Mouse (Mus musculus): ENCODE results near the gene Hecw2. TPM values are rescaled to one million over a fixed set of nuclear protein-coding genes. Genes with fewer than 3 reads are reported as not detected.

The Hecw2 gene
- polyA plus RNA-seq, 1 experiment from 2014 or later: 7.2 TPM

- H3K27ac ChIP-seq: no peak overlapping the region
- no peaks in the 10 kb centered on the region for H3K9me3 ChIP-seq
- H3K4me2 ChIP-seq: no peak overlapping the region
- H3K4me1 ChIP-seq (replicated peaks): no peaks in the 10 kb centered on the region
- H3K4me3 ChIP-seq: no peak overlapping the region
- no peak overlapping the region for H3K9ac ChIP-seq
- ATAC-seq (ENCODE audit: low FRiP score): no peak
- peaks cover 6% of the 10 kb centered on the region for H3K36me3 ChIP-seq
- H3K27me3 ChIP-seq: no peaks in the 10 kb centered on the region
- WGBS: 85% methylated on average over 2 of the region's 2 CpGs
These were observed 386.7 kb downstream of the Hecw2 start for GRCm38 (mm10) chr1:53808229-53808628.

DNA sequence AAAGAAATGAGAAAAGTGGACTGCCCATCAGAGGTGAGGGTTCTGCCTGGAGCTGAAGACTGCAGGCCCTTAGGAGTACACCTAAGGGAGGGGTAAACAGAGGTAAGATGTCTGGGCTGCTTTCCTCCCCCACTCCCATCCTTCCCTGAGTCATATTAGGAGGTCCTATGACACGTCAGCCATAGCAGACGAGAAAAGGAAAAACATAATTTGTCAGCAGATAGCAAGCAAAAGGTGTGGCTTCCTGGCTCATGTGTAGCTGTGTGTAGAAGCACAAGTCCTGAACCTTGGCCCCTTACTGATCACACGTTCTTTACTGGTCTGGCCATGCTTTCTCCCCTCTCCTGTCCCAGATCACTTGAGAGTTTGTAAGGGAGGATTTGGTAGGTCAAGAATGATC is 397.2 kb downstream of the Hecw2 start:
- H3K27ac ChIP-seq: no peak overlapping the region
- no peak overlapping the region for H3K4me3 ChIP-seq
- H3K4me1 ChIP-seq (replicated peaks): no peaks in the 10 kb centered on the region
- no peak overlapping the region for H3K9ac ChIP-seq
- WGBS: 72% methylated on average over 3 of the region's 3 CpGs
- no peaks in the 10 kb centered on the region for H3K27me3 ChIP-seq
- H3K9me3 ChIP-seq: no peaks in the 10 kb centered on the region
- no peaks in the 10 kb centered on the region for H3K36me3 ChIP-seq
- no peak overlapping the region for H3K4me2 ChIP-seq
- ATAC-seq (ENCODE audit: low FRiP score): no peak

DNA sequence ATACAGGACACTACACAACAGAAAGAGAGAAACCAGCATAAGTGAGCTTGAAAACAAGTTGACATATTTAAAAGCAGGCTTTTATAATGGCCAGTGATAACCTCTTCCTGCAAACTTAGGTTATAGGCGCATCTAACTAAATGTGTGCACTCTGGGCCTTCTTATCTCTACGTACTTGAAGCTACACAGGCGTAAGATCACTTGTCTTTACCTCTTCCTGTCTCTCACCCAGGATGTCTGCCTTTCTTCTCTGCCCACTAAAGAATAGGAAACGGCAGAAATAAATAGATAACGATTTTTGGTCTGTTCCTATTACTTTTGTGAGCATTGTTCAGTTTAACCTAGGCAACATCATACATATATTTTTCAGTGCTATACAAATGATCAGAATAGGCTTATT is 397.9 kb downstream of the Hecw2 start:
- Histone ChIP-seq H3K27ac (no peak overlapping the region), H3K36me3 (no peaks in the 10 kb centered on the region), H3K27me3 (no peaks in the 10 kb centered on the region), H3K4me3 (no peak overlapping the region), H3K9me3 (no peaks in the 10 kb centered on the region), H3K4me1 (replicated peaks) (no peaks in the 10 kb centered on the region), H3K4me2 (no peak overlapping the region), H3K9ac (no peak overlapping the region)
- 93% methylated on average over 5 of the region's 5 CpGs for WGBS
- ATAC-seq (ENCODE audit: low FRiP score): no peak

DNA sequence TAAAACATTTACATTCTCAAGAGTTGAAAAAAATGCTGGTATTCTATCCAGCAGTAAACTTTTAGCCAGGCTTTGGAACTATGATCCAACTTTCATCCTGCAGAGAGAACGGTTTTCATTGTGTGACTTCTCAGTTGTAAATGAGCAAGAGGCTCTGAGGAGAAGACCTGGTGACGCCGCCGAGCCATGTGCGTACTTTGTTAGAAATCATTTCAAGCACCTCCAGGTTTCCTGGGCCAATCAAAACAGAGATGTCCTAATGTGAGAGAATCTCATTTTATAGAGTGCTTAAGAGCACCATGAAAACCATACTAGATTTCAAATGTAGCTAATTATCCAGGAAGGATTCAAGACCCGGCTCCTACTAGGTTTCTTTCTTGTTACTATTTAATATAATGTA is 398.7 kb downstream of the Hecw2 start:
- no peaks in the 10 kb centered on the region for H3K9me3 ChIP-seq
- H3K4me3 ChIP-seq: no peak overlapping the region
- no peaks in the 10 kb centered on the region for H3K27me3 ChIP-seq
- H3K4me2 ChIP-seq: no peak overlapping the region
- 93% methylated on average over 6 of the region's 6 CpGs for WGBS
- H3K36me3 ChIP-seq: no peaks in the 10 kb centered on the region
- H3K27ac ChIP-seq: no peak overlapping the region
- no peak overlapping the region for H3K9ac ChIP-seq
- no peak for ATAC-seq (ENCODE audit: low FRiP score)
- no peaks in the 10 kb centered on the region for H3K4me1 ChIP-seq (replicated peaks)

DNA sequence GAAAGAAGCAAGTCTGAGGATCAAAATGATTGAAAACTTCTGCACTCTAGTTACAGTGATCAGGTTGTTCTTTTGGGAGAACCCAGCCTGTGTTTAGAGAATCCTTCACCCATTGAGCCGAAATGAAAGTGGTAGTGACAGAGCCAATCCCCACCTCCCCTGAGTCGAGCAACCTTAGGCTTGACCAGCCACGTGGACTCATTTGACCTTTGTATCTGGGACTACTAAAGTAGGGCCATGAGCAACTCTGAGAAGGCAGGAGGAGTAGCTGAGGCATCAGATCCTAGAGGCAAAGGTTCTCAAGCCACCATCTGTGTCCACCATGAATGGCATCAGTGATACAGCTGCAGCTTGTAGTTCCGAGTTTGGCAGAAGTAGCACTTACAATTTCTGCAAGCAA is 399.4 kb downstream of the Hecw2 start:
- no peak overlapping the region for H3K4me3 ChIP-seq
- 83% methylated on average over 4 of the region's 4 CpGs for WGBS
- H3K4me1 ChIP-seq (replicated peaks): no peaks in the 10 kb centered on the region
- H3K4me2 ChIP-seq: no peak overlapping the region
- no peaks in the 10 kb centered on the region for H3K27me3 ChIP-seq
- no peak overlapping the region for H3K9ac ChIP-seq
- no peaks in the 10 kb centered on the region for H3K36me3 ChIP-seq
- ATAC-seq (ENCODE audit: low FRiP score): no peak
- H3K9me3 ChIP-seq: no peaks in the 10 kb centered on the region
- H3K27ac ChIP-seq: no peak overlapping the region

- Histone ChIP-seq H3K9me3 (no peaks in the 10 kb centered on the region), H3K27ac (no peak overlapping the region), H3K4me1 (replicated peaks) (no peaks in the 10 kb centered on the region), H3K4me3 (no peak overlapping the region), H3K27me3 (no peaks in the 10 kb centered on the region), H3K36me3 (no peaks in the 10 kb centered on the region), H3K4me2 (no peak overlapping the region), H3K9ac (no peak overlapping the region)
- whole genome bisulfite sequencing: 95% methylated on average over 5 of the region's 5 CpGs
- no peak for ATAC-seq (ENCODE audit: low FRiP score)
These were observed 399.9 kb downstream of the Hecw2 start for GRCm38 (mm10) chr1:53795081-53795480.

DNA sequence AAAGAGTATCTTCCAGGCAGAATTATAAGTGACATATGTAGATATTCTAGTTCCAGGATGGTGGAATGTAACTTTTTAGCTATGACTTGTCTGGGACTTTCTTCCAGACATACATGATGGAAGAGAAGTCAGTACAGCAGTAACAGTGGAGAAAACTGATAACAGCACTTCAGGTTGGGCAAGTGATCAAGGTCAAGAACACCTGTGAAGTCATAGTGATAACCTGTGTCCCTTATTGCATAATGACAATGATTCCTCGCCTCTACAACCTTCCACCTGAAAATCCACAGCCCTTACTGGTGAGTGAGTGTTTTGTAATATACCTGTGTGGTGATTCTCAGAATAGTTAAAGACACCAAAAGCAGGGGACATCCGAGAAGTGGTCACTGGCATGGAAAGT is 400.7 kb downstream of the Hecw2 start:
- no peaks in the 10 kb centered on the region for H3K4me1 ChIP-seq (replicated peaks)
- H3K36me3 ChIP-seq: no peaks in the 10 kb centered on the region
- 89% methylated on average over 2 of the region's 2 CpGs for WGBS
- no peaks in the 10 kb centered on the region for H3K9me3 ChIP-seq
- H3K27me3 ChIP-seq: no peaks in the 10 kb centered on the region
- H3K4me2 ChIP-seq: no peak overlapping the region
- H3K9ac ChIP-seq: no peak overlapping the region
- no peak overlapping the region for H3K4me3 ChIP-seq
- ATAC-seq (ENCODE audit: low FRiP score): no peak
- H3K27ac ChIP-seq: no peak overlapping the region

- no peaks in the 10 kb centered on the region for H3K4me1 ChIP-seq (replicated peaks)
- no peak overlapping the region for H3K27ac ChIP-seq
- H3K36me3 ChIP-seq: no peaks in the 10 kb centered on the region
- ATAC-seq (ENCODE audit: low FRiP score): no peak
- no peak overlapping the region for H3K9ac ChIP-seq
- no peaks in the 10 kb centered on the region for H3K9me3 ChIP-seq
- no peak overlapping the region for H3K4me2 ChIP-seq
- 90% methylated on average over 2 of the region's 2 CpGs for WGBS
- no peaks in the 10 kb centered on the region for H3K27me3 ChIP-seq
- no peak overlapping the region for H3K4me3 ChIP-seq
These were observed 403.6 kb downstream of the Hecw2 start for GRCm38 (mm10) chr1:53791343-53791742.

- Histone ChIP-seq H3K4me1 (replicated peaks) (peaks cover 8% of the 10 kb centered on the region), H3K27ac (no peak within 1 kb of the TSS), H3K27me3 (no peaks in the 10 kb centered on the region), H3K4me3 (peak within 1 kb of the TSS; percentile 82), H3K4me2 (peak within 1 kb of the TSS; percentile 88), H3K9ac (peak within 1 kb of the TSS; percentile 79), H3K9me3 (no peaks in the 10 kb centered on the region), H3K36me3 (no peaks in the 10 kb centered on the region)
- peak; percentile 99 for ATAC-seq (ENCODE audit: low FRiP score)
- under 1% methylated on average over 80 of the region's 81 CpGs for WGBS
These were observed 410.1 kb downstream of the Hecw2 start, which contains the start of gene Stk17b for GRCm38 (mm10) chr1:53784721-53785418. TSS of gene Stk17b (minus strand) at chr1:53785224.

DNA sequence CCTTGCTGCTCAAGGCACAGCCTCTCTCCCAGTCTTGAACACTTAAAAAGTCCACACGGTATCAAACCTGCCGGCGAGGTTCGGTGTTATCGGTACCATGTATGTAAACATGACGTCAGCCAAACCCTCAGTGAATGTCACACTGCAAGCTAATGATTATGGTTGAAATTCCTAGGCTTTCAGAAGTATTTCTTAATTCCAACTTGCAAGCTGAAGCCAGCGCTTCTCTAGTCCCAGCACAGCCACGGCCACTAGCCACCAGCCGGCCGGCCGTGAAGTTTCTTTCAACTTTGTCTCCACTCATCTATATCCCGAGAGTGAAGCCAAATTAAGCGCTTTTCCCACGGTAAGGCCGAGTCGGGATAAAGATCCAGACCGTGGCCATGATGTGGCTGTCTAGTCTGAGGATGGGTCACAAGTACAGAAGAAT is 410.7 kb downstream of the Hecw2 start:
- peak overlapping the region; percentile 88 for H3K4me2 ChIP-seq
- H3K9me3 ChIP-seq: no peaks in the 10 kb centered on the region
- H3K36me3 ChIP-seq: no peaks in the 10 kb centered on the region
- no peaks in the 10 kb centered on the region for H3K27me3 ChIP-seq
- peak overlapping the region; percentile 82 for H3K4me3 ChIP-seq
- under 1% methylated on average over 17 of the region's 17 CpGs for WGBS
- H3K27ac ChIP-seq: no peak overlapping the region
- peak; percentile 4; the same call in 1 of the 2 replicates for ATAC-seq (ENCODE audit: low FRiP score)
- H3K4me1 ChIP-seq (replicated peaks): peaks cover 8% of the 10 kb centered on the region
- H3K9ac ChIP-seq: peak overlapping the region; percentile 79

- H3K27me3 ChIP-seq: no peaks in the 10 kb centered on the region
- no peaks in the 10 kb centered on the region for H3K9me3 ChIP-seq
- H3K4me1 ChIP-seq (replicated peaks): peaks cover 8% of the 10 kb centered on the region
- H3K36me3 ChIP-seq: no peaks in the 10 kb centered on the region
- ATAC-seq (ENCODE audit: low FRiP score): no peak
- no peak overlapping the region for H3K9ac ChIP-seq
- H3K4me2 ChIP-seq: no peak overlapping the region
- 95% methylated on average over 1 of the region's 1 CpGs for WGBS
- no peak overlapping the region for H3K4me3 ChIP-seq
- no peak overlapping the region for H3K27ac ChIP-seq
These were observed 412.0 kb downstream of the Hecw2 start for GRCm38 (mm10) chr1:53782956-53783355.

DNA sequence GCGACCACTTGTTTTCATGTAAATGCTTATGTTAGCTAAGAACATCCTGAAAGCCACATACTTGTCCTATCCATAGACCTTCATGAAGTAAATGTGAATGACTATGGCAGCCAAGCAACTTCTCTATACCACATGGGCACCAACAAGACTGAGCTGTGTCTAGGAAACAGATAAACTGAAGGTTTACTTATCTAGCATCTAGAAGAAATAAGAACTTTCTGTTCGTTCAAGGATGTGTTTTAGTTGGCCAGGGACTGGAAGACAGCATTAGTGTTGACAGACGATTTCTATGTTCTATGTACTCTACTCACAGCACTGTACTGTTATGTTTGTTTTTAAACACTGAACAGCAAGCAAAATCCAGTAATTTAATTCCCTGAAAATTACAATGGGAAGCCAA is 412.9 kb downstream of the Hecw2 start:
- no peak overlapping the region for H3K4me3 ChIP-seq
- H3K27ac ChIP-seq: no peak overlapping the region
- H3K27me3 ChIP-seq: no peaks in the 10 kb centered on the region
- peaks cover 8% of the 10 kb centered on the region for H3K4me1 ChIP-seq (replicated peaks)
- no peak overlapping the region for H3K4me2 ChIP-seq
- H3K9ac ChIP-seq: no peak overlapping the region
- H3K9me3 ChIP-seq: no peaks in the 10 kb centered on the region
- no peaks in the 10 kb centered on the region for H3K36me3 ChIP-seq
- 90% methylated on average over 3 of the region's 3 CpGs for WGBS
- no peak for ATAC-seq (ENCODE audit: low FRiP score)

- Histone ChIP-seq H3K27me3 (no peaks in the 10 kb centered on the region), H3K36me3 (no peaks in the 10 kb centered on the region), H3K4me1 (replicated peaks) (peaks cover 8% of the 10 kb centered on the region), H3K4me3 (no peak overlapping the region), H3K9ac (no peak overlapping the region), H3K27ac (no peak overlapping the region), H3K9me3 (no peaks in the 10 kb centered on the region), H3K4me2 (no peak overlapping the region)
- 69% methylated on average over 1 of the region's 1 CpGs for WGBS
- ATAC-seq (ENCODE audit: low FRiP score): no peak
These were observed 413.7 kb downstream of the Hecw2 start for GRCm38 (mm10) chr1:53781311-53781710.

Data from hindbrain, embryonic 13.5 days (tissue).